Mouse (Mus musculus) neural tube, embryonic 12.5 days (tissue): Measurements from ENCODE around the gene H2-Eb2. TPM values are rescaled to one million over a fixed set of nuclear protein-coding genes. Genes with fewer than 3 reads are reported as not detected.

Experiments used
- ATAC-seq: fragments of 200-750 bp; cut with Nextera tagmentation; 2 replicates; pipeline ENCODE4 v1.8.0; 2017; ENCODE audit warnings: low read depth, mild to moderate bottlenecking, moderate TSS enrichment, moderate library complexity; ENCODE audit not compliant: low FRiP score
- H3K27ac ChIP-seq: fragments of 300-500 bp; sonication (generic); 2 replicates; pipeline ENCODE4 v1.5.1; 2016
- H3K27me3 ChIP-seq: fragments of 300-500 bp; sonication (generic); replicated peaks from 2 replicates; pipeline ENCODE4 v1.6.1; 2016; ENCODE audit warnings: mild to moderate bottlenecking
- H3K36me3 ChIP-seq: fragments of 300-500 bp; sonication (generic); 2 replicates; pipeline ENCODE4 v1.6.1; 2016; ENCODE audit warnings: mild to moderate bottlenecking
- H3K4me1 ChIP-seq: fragments of 300-500 bp; sonication (generic); 2 replicates; pipeline ENCODE4 v1.6.1; 2016
- H3K4me2 ChIP-seq: fragments of 300-500 bp; sonication (generic); replicated peaks from 2 replicates; pipeline ENCODE4 v1.6.1; 2016; ENCODE audit warnings: mild to moderate bottlenecking
- H3K4me3 ChIP-seq: fragments of 300-500 bp; sonication (generic); 2 replicates; pipeline ENCODE4 v1.5.1; 2016
- H3K9ac ChIP-seq: fragments of 300-500 bp; sonication (generic); 2 replicates; pipeline ENCODE4 v1.6.1; 2016; ENCODE audit warnings: mild to moderate bottlenecking
- H3K9me3 ChIP-seq: fragments of 300-500 bp; sonication (generic); 2 replicates; pipeline ENCODE4 v1.6.1; 2016; ENCODE audit warnings: mild to moderate bottlenecking
- WGBS: fragments of 180-500 bp; shearing (Covaris S2); methylation state at CpG from one replicate; pipeline ENCODE4 v1.1.7; 2016; 5-methylcytosine and 5-hydroxymethylcytosine counted together
- polyA plus RNA-seq: library from polyadenylated mRNA; unstranded; fragments of >200 nt; fragmentation: Nextera tagmentation; extraction: Ambion mirVana; gene quantifications from 2 replicates; pipeline ENCODE4 v1.2.1, GENCODE M21; 2016

The H2-Eb2 gene
- polyA plus RNA-seq, 1 experiment from 2014 or later: not detected

DNA sequence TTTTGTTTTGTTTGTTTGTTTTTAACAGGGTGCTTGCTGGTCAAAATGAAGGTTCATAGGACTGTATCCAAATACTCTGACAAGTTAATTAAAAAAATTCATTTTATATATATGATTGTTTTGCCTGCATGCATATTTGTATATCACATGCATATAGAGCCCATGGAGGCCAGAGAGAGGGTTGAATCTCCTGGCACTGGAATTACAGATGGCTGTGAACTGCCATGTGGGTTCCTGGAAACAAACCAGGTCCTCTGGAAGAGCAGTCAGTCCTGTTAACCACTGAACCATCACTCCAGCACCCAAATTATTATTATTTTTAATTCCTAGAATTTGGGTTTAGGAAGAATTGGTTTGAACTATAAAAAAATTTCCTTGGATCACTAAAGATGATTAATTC, 30.2 kb upstream of the H2-Eb2 start:
- no peaks in the 10 kb centered on the region; the same call in 1 of the 2 replicates for H3K4me1 ChIP-seq
- ATAC-seq: no peak
- no peak overlapping the region for H3K4me3 ChIP-seq

DNA sequence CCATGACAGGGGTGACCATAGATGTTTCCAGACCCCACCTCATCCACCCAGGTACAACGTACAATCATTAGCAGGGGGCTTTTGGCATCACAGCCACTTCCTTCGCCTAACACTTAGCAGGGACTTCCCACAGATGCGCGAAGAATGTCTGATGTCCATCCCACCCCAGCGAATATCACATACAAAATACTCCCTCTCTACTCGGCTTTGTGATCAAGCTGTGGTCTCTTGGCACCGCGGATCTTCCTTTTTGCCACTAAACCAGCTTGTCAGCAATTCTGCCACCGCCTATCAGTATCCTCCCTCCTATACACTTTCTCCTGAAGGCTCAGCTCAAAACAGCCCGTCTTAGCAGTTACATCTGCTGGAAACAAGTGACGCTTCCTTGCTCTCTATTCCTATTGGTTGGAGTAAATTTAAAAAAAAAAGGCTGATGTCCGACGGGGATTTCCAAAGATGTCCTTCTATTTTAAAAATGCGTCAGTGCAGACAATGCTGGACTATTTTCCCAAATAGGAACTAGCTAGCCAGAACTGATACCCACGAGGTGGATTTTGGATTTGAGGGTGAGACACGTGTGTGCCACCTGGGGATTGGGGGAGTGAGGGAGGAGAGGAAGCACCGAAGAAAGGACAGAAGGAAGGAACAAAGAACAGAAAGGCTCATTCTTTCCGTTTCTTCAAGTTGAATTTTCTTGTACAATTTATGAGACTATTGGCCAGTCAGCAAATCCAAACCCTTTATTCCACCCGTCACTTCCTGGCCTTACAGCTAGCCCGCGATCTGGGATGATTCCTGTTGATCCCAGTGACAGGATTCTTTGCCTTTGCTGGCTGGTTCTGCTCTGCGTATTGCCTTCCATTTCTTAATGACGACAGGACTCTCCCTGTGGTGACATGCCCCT, 29.3 kb upstream of the H2-Eb2 start:
- no peak overlapping the region for H3K27ac ChIP-seq

More for the DNA sequence above, 30.2 kb upstream of the H2-Eb2 start:
- Histone ChIP-seq H3K9ac (no peak overlapping the region), H3K36me3 (no peaks in the 10 kb centered on the region), H3K4me2 (no peak overlapping the region), H3K9me3 (no peaks in the 10 kb centered on the region), H3K27me3 (no peaks in the 10 kb centered on the region), H3K27ac (no peak overlapping the region)

DNA sequence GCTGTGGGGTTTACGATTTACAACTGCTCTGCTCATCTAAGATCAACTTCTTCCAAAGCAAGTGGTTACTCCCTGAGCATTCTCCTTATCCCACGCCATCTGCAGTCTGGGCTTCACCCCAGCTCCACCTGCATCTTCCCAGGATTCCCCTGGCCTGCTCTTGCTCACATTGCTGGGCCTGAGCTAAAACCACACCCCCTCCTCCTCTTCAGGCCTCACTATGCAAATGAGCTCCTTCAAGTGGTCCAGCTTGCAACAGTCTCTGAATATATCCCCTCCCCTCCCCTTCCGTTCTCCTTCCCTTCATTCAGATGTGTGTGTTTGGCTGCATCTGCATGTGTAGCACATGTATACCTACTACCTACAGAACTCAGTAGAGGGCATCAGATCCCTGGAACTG, 26.1 kb upstream of the H2-Eb2 start:
- no peaks in the 10 kb centered on the region for H3K9me3 ChIP-seq
- WGBS: 68% methylated on average over 3 of the region's 3 CpGs
- no peak for ATAC-seq
- no peak overlapping the region for H3K9ac ChIP-seq
- H3K4me1 ChIP-seq: no peaks in the 10 kb centered on the region; the same call in 1 of the 2 replicates
- H3K36me3 ChIP-seq: no peaks in the 10 kb centered on the region
- H3K4me2 ChIP-seq: no peak overlapping the region
- no peak overlapping the region for H3K27ac ChIP-seq
- H3K4me3 ChIP-seq: no peak overlapping the region
- no peaks in the 10 kb centered on the region for H3K27me3 ChIP-seq

More for the DNA sequence above, 29.3 kb upstream of the H2-Eb2 start:
- Histone ChIP-seq H3K4me3 (peak overlapping the region; percentile 18; the same call in 1 of the 2 replicates), H3K9me3 (no peaks in the 10 kb centered on the region), H3K27me3 (no peaks in the 10 kb centered on the region), H3K4me1 (no peaks in the 10 kb centered on the region; the same call in 1 of the 2 replicates), H3K9ac (peak overlapping the region; percentile 26; the same call in 1 of the 2 replicates), H3K36me3 (no peaks in the 10 kb centered on the region), H3K4me2 (peak overlapping the region; percentile 57)
- WGBS: 22% methylated on average over 23 of the region's 23 CpGs
- ATAC-seq: peak; percentile 77; the same call in 1 of the 2 replicates

DNA sequence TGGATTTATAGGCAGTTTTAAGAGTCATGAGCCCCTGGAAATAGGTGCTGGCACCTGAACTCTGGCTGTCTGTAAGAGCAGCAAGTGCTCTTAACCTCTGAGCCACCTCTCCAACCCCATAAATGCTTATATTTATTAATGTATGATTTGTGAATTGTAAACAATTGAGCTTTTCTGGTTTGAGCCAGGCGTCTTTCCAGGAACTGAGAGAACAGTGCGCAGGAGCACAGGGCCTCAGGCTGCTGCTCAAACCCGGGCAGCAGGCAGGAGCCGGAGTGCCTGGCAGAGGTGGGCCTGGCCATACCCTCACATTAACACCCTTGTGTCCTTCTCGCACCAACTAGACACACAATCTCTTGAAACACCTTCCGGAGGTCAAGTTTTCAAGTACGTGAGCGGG, 25.4 kb upstream of the H2-Eb2 start:
- Histone ChIP-seq H3K9ac (no peak overlapping the region), H3K4me1 (no peaks in the 10 kb centered on the region; the same call in 1 of the 2 replicates), H3K27ac (no peak overlapping the region), H3K9me3 (no peaks in the 10 kb centered on the region), H3K27me3 (no peaks in the 10 kb centered on the region), H3K4me3 (no peak overlapping the region), H3K4me2 (no peak overlapping the region), H3K36me3 (no peaks in the 10 kb centered on the region)
- ATAC-seq: no peak
- WGBS: 89% methylated on average over 8 of the region's 8 CpGs

DNA sequence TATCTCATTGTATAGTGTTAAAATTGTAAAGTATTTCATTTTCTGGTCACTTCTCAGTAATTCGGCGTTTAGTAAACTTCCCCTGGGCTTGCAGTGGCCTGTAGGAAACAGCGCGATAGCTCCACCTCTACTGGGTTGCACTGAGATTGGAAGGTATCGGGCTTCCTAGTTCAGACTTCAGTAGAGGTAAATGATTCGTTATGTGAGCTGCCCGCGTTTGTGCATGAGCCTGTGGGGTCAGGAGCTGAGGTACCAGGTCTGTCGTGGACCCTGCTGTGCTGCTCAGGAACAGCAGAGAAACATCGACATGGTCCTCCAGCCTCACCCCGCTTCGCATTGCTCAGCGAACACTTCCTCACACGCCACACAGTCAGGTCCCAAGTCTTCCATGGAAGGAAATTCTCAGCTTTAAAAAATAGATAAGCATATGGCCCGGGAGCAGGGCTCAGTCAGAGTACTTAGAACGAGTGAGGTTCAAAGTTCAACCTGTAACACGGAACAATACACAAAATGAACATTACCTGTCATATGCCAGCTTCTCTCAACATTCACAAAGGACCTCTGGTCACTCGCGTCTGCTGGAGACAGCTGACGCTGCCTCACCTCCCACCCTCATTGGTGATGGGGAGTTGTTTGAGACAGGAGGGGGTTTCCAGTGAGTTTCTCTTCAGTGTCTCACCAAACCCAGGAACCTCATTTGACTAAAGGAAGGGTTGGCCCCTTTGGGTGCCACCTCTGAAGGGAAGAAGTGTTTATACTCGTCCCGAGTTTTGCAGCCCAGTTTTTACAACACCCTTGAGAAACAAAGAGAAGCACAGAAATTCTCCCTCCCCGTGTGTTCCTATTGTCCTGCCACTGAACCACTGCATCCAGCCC, 24.5 kb upstream of the H2-Eb2 start:
- Histone ChIP-seq H3K9ac (no peak overlapping the region), H3K36me3 (no peaks in the 10 kb centered on the region), H3K9me3 (no peaks in the 10 kb centered on the region), H3K4me2 (no peak overlapping the region), H3K27ac (no peak overlapping the region), H3K4me3 (no peak overlapping the region), H3K4me1 (no peaks in the 10 kb centered on the region; the same call in 1 of the 2 replicates), H3K27me3 (no peaks in the 10 kb centered on the region)
- 70% methylated on average over 23 of the region's 23 CpGs for WGBS
- ATAC-seq: no peak

DNA sequence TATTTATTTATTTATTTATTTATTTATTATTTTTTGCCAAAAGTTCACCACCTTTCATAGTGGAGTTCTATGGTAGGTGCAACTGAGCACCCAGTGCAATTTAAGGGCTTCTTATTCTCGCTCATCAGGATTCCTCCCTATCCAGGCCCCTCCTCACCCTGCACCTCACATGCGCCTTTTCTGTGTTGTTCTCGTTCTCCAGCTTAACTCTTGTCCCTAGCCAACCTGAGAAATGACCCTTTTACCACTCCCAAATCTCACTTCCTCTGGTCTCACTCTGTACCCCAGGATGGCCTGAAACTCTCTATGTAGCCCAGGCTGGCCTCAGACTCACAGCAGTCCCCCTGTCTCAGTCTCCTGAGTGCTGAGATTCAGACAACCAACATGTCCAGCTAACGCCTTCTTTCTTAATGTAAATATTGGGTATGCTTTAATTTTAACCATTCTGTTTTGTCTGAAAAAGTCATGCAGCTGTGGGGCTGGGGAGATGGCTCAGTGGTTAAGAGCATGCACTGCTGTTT, 23.7 kb upstream of the H2-Eb2 start:
- 73% methylated on average over 4 of the region's 4 CpGs for WGBS
- Histone ChIP-seq H3K9me3 (no peaks in the 10 kb centered on the region), H3K9ac (no peak overlapping the region), H3K4me2 (no peak overlapping the region), H3K27me3 (no peaks in the 10 kb centered on the region), H3K4me3 (no peak overlapping the region), H3K36me3 (no peaks in the 10 kb centered on the region), H3K27ac (no peak overlapping the region), H3K4me1 (no peaks in the 10 kb centered on the region)
- ATAC-seq: no peak

DNA sequence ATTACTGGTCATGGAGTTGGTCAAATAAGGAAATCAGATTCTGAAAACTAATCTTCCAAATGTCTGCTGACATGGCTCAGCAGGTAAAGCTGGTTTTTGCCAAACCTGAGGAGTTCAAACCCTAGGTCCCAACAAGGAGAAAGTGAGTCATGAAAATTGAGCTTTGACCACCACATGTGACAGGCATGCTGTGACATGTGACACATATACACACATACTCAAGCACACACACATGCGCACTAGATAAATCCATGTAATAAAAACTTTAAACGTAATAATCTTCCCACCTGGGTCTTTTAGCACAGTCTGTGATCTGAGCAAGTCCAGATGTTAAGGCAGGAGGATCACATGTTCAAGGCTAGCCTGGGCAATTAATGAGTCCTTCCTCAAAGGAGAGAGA, 21.7 kb upstream of the H2-Eb2 start:
- Histone ChIP-seq H3K9ac (no peak overlapping the region), H3K9me3 (no peaks in the 10 kb centered on the region), H3K4me3 (no peak overlapping the region), H3K4me1 (no peaks in the 10 kb centered on the region), H3K36me3 (no peaks in the 10 kb centered on the region), H3K27me3 (0 out of 2 replicates have a peak, but pooled peaks cover 4% of the 10 kb centered on the region), H3K4me2 (no peak overlapping the region), H3K27ac (no peak overlapping the region)
- ATAC-seq: no peak
- 90% methylated on average over 2 of the region's 2 CpGs for WGBS

DNA sequence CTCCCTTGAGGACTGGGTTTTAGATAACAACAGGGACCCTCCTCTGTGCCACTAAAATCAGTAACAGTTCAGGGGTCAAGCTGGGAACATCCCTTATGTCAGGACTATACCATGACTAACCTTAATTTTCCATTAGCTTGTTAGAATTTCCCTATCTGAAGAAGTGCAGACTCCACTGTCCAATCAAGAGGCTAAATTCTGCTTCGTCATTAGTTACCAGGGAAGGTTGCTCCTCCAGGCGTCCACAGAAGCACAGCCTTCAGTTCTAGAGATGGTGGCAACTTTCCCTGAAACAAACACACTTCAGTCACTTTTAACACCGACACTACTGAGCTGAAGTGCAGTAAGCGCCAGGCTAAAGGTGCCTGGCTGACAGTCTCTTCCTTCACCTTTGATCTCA, 20.7 kb upstream of the H2-Eb2 start:
- Histone ChIP-seq H3K27ac (no peak overlapping the region), H3K9ac (no peak overlapping the region), H3K9me3 (no peaks in the 10 kb centered on the region), H3K4me3 (no peak overlapping the region), H3K27me3 (0 out of 2 replicates have a peak, but pooled peaks cover 4% of the 10 kb centered on the region), H3K4me1 (peaks cover 3% of the 10 kb centered on the region; the same call in 1 of the 2 replicates), H3K4me2 (no peak overlapping the region), H3K36me3 (no peaks in the 10 kb centered on the region)
- ATAC-seq: no peak
- 22% methylated on average over 4 of the region's 4 CpGs for WGBS

DNA sequence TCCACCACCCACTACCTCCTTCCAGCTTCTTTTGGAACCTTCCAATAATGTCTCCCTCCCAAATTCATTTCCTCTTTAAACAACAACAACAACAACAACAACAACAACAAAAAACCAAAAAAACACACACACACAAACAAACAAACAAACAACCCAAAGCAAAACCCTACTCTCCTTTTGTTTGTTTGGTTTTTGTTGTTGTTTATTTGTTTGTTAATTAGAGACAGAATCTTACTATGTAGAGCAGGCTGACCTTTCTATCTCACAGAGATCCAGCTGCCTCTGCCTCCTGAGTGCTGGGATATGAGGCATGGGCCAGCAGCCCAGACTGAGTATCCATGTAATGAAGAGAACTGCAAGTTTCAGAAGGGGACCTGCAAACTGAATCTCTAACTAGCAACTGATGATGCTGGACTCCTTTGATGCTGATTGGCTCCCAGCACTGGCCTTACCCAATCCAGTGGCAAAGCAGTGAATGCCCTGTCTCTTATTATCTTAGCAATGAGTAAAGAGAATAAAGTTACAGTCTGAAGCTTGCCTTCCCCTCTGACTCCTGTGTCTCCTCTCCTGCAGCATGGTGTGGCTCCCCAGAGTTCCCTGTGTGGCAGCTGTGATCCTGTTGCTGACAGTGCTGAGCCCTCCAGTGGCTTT, 20.0 kb upstream of the H2-Eb2 start, which contains the start of gene H2-Eb1:
TSS of gene H2-Eb1 (plus strand) at position 488 of the 651 bp plus-strand sequence.
- peak; percentile 62; the same call in 1 of the 2 replicates for ATAC-seq
- H3K9ac ChIP-seq: no peak within 1 kb of the TSS
- H3K4me1 ChIP-seq: peaks cover 3% of the 10 kb centered on the region; the same call in 1 of the 2 replicates

DNA sequence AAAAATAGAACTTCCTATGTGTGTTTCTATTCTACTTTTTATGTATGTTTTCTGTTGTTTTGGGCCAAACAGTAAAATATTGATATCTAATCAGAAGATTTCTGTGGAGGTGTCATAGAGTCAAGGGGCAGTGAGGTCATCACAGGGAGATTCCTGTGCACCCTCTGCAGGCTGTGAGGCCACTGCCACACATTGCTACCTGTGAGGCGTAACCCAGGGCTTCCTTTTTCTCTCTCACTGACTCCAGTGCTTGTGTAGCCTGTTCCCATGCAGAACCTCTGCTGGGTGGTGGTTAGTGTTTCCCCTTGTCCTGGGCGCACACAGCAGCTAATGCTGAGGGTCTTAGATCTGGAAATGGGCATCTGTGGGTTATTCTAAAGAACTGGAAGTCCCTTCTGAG, 19.1 kb upstream of the H2-Eb2 start:
- H3K4me1 ChIP-seq: peaks cover 3% of the 10 kb centered on the region; the same call in 1 of the 2 replicates
- WGBS: 95% methylated on average over 2 of the region's 2 CpGs
- H3K27ac ChIP-seq: no peak overlapping the region
- H3K27me3 ChIP-seq: 0 out of 2 replicates have a peak, but pooled peaks cover 4% of the 10 kb centered on the region
- H3K9ac ChIP-seq: no peak overlapping the region
- H3K4me3 ChIP-seq: no peak overlapping the region
- ATAC-seq: no peak
- H3K9me3 ChIP-seq: no peaks in the 10 kb centered on the region
- no peaks in the 10 kb centered on the region for H3K36me3 ChIP-seq
- no peak overlapping the region for H3K4me2 ChIP-seq

More for the DNA sequence above, 20.0 kb upstream of the H2-Eb2 start, which contains the start of gene H2-Eb1:
- Histone ChIP-seq H3K4me3 (no peak within 1 kb of the TSS), H3K9me3 (no peaks in the 10 kb centered on the region), H3K36me3 (no peaks in the 10 kb centered on the region), H3K27me3 (0 out of 2 replicates have a peak, but pooled peaks cover 4% of the 10 kb centered on the region), H3K4me2 (no peak within 1 kb of the TSS), H3K27ac (no peak within 1 kb of the TSS)

DNA sequence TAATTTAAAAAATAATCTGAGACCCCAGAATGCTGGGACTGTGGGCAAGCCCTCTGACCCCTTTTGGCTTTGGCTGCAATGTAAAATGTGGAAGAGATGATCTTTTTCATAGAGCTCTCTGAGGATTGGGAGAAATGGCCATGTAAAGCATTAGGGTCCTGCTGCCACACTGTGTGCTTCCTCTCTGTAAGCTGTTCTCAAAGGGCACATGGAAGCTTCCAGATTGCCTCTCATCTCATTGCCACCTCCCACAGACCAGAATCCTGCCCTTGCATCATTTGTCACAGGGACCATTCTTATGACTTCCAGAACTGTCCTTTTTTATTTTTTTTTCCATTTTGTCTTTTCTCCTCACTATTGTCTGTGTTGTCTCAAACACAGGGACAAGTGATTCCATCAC, 18.2 kb upstream of the H2-Eb2 start:
- Histone ChIP-seq H3K27me3 (0 out of 2 replicates have a peak, but pooled peaks cover 4% of the 10 kb centered on the region), H3K4me1 (peaks cover 3% of the 10 kb centered on the region; the same call in 1 of the 2 replicates), H3K27ac (no peak overlapping the region), H3K4me3 (no peak overlapping the region), H3K36me3 (no peaks in the 10 kb centered on the region), H3K4me2 (no peak overlapping the region), H3K9me3 (no peaks in the 10 kb centered on the region), H3K9ac (no peak overlapping the region)
- no peak for ATAC-seq
